Mouse (Mus musculus) liver, postnatal 0 days (tissue): ENCODE measurements around the gene Mdga1. TPM values are rescaled to one million over a fixed set of nuclear protein-coding genes. Genes with fewer than 3 reads are reported as not detected.

ENCODE experiments used
- ATAC-seq: fragments of 200-750 bp; cut with Nextera tagmentation; 2 replicates; pipeline ENCODE4 v1.8.0; 2017; ENCODE audit warnings: mild to moderate bottlenecking, moderate library complexity
- DNase-seq: peaks from one replicate; pipeline ENCODE4 v3.0.0-alpha.2; 2016
- H3K27ac ChIP-seq: fragments of 300-500 bp; sonication (generic); 2 replicates; pipeline ENCODE4 v1.5.1; 2014; ENCODE audit warnings: antibody characterized with exemption, moderate library complexity, mild to moderate bottlenecking, low read depth
- H3K27me3 ChIP-seq: fragments of 300-500 bp; sonication (generic); 2 replicates; pipeline ENCODE4 v1.6.1; 2014; ENCODE audit warnings: low read length, control low read depth, mixed read lengths; ENCODE audit not compliant: insufficient read depth
- H3K36me3 ChIP-seq: fragments of 300-500 bp; sonication (generic); replicated peaks from 2 replicates; pipeline ENCODE4 v1.6.1; 2014; ENCODE audit warnings: mild to moderate bottlenecking, control low read depth, low read length, moderate library complexity, mixed read lengths; ENCODE audit not compliant: insufficient read depth
- H3K4me1 ChIP-seq: fragments of 300-500 bp; sonication (generic); 2 replicates; pipeline ENCODE4 v1.6.1; 2014; ENCODE audit warnings: antibody characterized with exemption, mild to moderate bottlenecking, control low read depth; ENCODE audit not compliant: insufficient read depth
- H3K4me2 ChIP-seq: fragments of 300-500 bp; sonication (generic); 2 replicates; pipeline ENCODE4 v1.6.1; 2014; ENCODE audit warnings: low read depth, mild to moderate bottlenecking, low read length, moderate library complexity, mixed read lengths
- H3K4me3 ChIP-seq: fragments of 300-500 bp; sonication (generic); 2 replicates; pipeline ENCODE4 v1.5.1; 2014; ENCODE audit warnings: low read depth, low read length
- H3K9ac ChIP-seq: fragments of 300-500 bp; sonication (generic); replicated peaks from 2 replicates; pipeline ENCODE4 v1.6.1; 2014; ENCODE audit warnings: mild to moderate bottlenecking, moderate library complexity
- H3K9me3 ChIP-seq: fragments of 300-500 bp; sonication (generic); 2 replicates; pipeline ENCODE4 v1.6.1; 2016; ENCODE audit warnings: mild to moderate bottlenecking, control low read depth, low read length, mixed read lengths
- CTCF ChIP-seq: sonication (generic); IDR thresholded peaks from 2 replicates; pipeline ENCODE4 v1.5.1; 2016; ENCODE audit warnings: antibody characterized with exemption, low read depth
- EP300 ChIP-seq: IDR thresholded peaks from 2 replicates; pipeline ENCODE4 v1.6.1; 2016; ENCODE audit warnings: antibody characterized with exemption, low read depth, mild to moderate bottlenecking
- WGBS: fragments of 180-500 bp; shearing (Covaris S2); extraction: QIAGEN DNeasy Blood & Tissue Kit; methylation state at CpG from one replicate; pipeline ENCODE4 v1.1.7; 2014; ENCODE audit not compliant: insufficient replicate concordance; 5-methylcytosine and 5-hydroxymethylcytosine counted together
- polyA plus RNA-seq: library from polyadenylated mRNA; unstranded; fragments of >200 nt; fragmentation: Nextera tagmentation; extraction: Ambion mirVana; gene quantifications from 2 replicates; pipeline ENCODE4 v1.2.1, GENCODE M21; 2015

The Mdga1 gene
- polyA plus RNA-seq, 1 experiment from 2014 or later, result 2.0 TPM

- DNase-seq (no peak), ATAC-seq (no peak)
- Histone ChIP-seq H3K27ac (no peak overlapping the region), H3K9me3 (peaks cover 4% of the 10 kb centered on the region; the same call in 1 of the 2 replicates), H3K36me3 (no peaks in the 10 kb centered on the region), H3K9ac (no peak overlapping the region), H3K4me1 (no peaks in the 10 kb centered on the region), H3K4me2 (no peak overlapping the region), H3K27me3 (peaks cover 14% of the 10 kb centered on the region), H3K4me3 (no peak overlapping the region)
- TF ChIP-seq CTCF (no peak), EP300 (no peak)
- WGBS, result 67% methylated on average over 10 of the region's 10 CpGs
These were observed 89.6 kb downstream of the Mdga1 start for GRCm38 (mm10) chr17:29880251-29880650.

GRCm38 (mm10) chr17:29878990-29879389 is 90.9 kb downstream of the Mdga1 start:
- Histone ChIP-seq H3K9me3 (peaks cover 4% of the 10 kb centered on the region; the same call in 1 of the 2 replicates), H3K4me1 (peaks cover 4% of the 10 kb centered on the region), H3K4me2 (no peak overlapping the region), H3K4me3 (no peak overlapping the region), H3K27ac (no peak overlapping the region), H3K27me3 (peaks cover 7% of the 10 kb centered on the region; the same call in 1 of the 2 replicates), H3K36me3 (no peaks in the 10 kb centered on the region), H3K9ac (no peak overlapping the region)
- TF ChIP-seq CTCF, result no peak
- TF ChIP-seq EP300, result no peak
- ATAC-seq, result no peak
- no peak for DNase-seq
- WGBS, result 91% methylated on average over 10 of the region's 10 CpGs

GRCm38 (mm10) chr17:29874082-29874679 is 95.7 kb downstream of the Mdga1 start:
- ATAC-seq (peak; percentile 33; the same call in 1 of the 2 replicates), DNase-seq (no peak)
- H3K4me3 ChIP-seq, result no peak overlapping the region
- 47% methylated on average over 16 of the region's 27 CpGs for WGBS
- no peaks in the 10 kb centered on the region for H3K36me3 ChIP-seq
- 0 out of 2 replicates have a peak, but pooled peaks cover 3% of the 10 kb centered on the region for H3K27me3 ChIP-seq
- H3K4me2 ChIP-seq, result peak overlapping the region; percentile 45
- TF ChIP-seq CTCF (no peak), EP300 (no peak)
- H3K9me3 ChIP-seq, result peaks cover 4% of the 10 kb centered on the region; the same call in 1 of the 2 replicates
- H3K27ac ChIP-seq, result no peak overlapping the region
- no peak overlapping the region for H3K9ac ChIP-seq
- H3K4me1 ChIP-seq, result peaks cover 4% of the 10 kb centered on the region

- H3K36me3 ChIP-seq, result no peaks in the 10 kb centered on the region
- H3K4me1 ChIP-seq, result peaks cover 4% of the 10 kb centered on the region
These were observed 96.3 kb downstream of the Mdga1 start for GRCm38 (mm10) chr17:29873580-29874015.

GRCm38 (mm10) chr17:29870316-29870715 is 99.6 kb downstream of the Mdga1 start:
- 0 out of 2 replicates have a peak, but pooled peaks cover 3% of the 10 kb centered on the region for H3K27me3 ChIP-seq
- no peak overlapping the region for H3K9ac ChIP-seq
- peaks cover 4% of the 10 kb centered on the region for H3K4me1 ChIP-seq
- ATAC-seq (no peak), DNase-seq (no peak)
- 73% methylated on average over 12 of the region's 12 CpGs for WGBS
- H3K4me3 ChIP-seq, result no peak overlapping the region
- TF ChIP-seq EP300, result no peak
- TF ChIP-seq CTCF, result no peak
- no peak overlapping the region for H3K4me2 ChIP-seq
- no peaks in the 10 kb centered on the region for H3K9me3 ChIP-seq
- H3K27ac ChIP-seq, result no peak overlapping the region
- no peaks in the 10 kb centered on the region for H3K36me3 ChIP-seq

More at GRCm38 (mm10) chr17:29873580-29874015, 96.3 kb downstream of the Mdga1 start:
- no peak for DNase-seq
- ATAC-seq, result no peak
- Histone ChIP-seq H3K9ac (no peak overlapping the region), H3K27ac (no peak overlapping the region), H3K4me2 (peak overlapping the region; percentile 45; the same call in 1 of the 2 replicates), H3K9me3 (peaks cover 4% of the 10 kb centered on the region; the same call in 1 of the 2 replicates), H3K4me3 (no peak overlapping the region), H3K27me3 (0 out of 2 replicates have a peak, but pooled peaks cover 3% of the 10 kb centered on the region)
- no peak for TF ChIP-seq EP300
- no peak for TF ChIP-seq CTCF
- WGBS, result 78% methylated on average over 7 of the region's 7 CpGs

GRCm38 (mm10) chr17:29865914-29866313 is 104.0 kb downstream of the Mdga1 start:
- H3K4me2 ChIP-seq, result no peak overlapping the region
- DNase-seq (no peak), ATAC-seq (no peak)
- H3K4me1 ChIP-seq, result peaks cover 4% of the 10 kb centered on the region; the same call in 1 of the 2 replicates
- no peak overlapping the region for H3K4me3 ChIP-seq
- no peaks in the 10 kb centered on the region for H3K27me3 ChIP-seq
- no peaks in the 10 kb centered on the region for H3K36me3 ChIP-seq
- TF ChIP-seq EP300 (no peak), CTCF (no peak)
- H3K9ac ChIP-seq, result no peak overlapping the region
- H3K27ac ChIP-seq, result no peak overlapping the region
- WGBS, result 55% methylated on average over 6 of the region's 6 CpGs
- H3K9me3 ChIP-seq, result no peaks in the 10 kb centered on the region
